Mouse (Mus musculus): ENCODE results near the gene Thbs2.

Gene Thbs2

DNA sequence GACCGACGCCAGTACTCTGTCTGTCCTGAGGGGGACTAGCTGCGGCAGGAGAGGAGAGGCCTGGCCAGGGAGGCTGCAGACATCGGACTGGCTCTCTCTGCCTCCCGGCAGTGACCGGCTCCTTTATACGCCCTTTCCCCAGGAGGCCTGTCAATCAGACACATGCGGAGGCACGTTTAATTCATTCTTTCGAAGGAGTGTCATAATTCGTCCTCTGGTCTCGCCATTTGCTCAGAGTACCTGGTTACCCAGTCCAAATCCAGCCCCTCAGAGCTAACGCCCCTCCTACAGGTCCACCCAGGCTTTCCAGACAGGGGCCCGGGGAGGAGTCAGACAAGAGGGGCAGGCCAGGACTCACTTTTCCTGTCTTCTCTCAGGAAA is at the start of gene Thbs2:
Gene Thbs2 (minus strand): TSS at position 242 of the 381 bp plus-strand sequence.
- DNase-seq (ENCODE audit: low spot score) = peak; percentile 42

GRCm38 (mm10) chr17:14735493-14736004 is 41.5 kb upstream of the Thbs2 start:
- DNase-seq (ENCODE audit: low spot score) = no peak

DNA sequence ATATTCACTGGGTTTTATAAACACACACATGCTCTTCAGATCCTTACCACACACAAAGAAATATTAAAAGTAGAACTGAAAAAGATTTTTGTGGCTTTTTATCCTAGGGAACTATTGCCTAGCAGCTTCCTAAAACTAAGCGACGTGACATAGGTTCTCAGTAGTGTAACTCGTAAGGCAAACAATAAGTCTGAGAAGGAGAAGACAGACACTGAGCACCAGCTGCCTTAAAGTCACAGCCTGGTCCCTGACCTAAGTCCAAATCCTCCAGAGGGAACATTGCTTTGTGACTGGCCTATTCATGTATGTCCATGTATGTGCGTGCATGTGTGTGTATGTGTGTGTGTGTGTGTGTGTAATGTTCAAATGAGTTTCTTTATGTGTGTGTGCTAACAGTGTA is 40.3 kb upstream of the Thbs2 start:
- DNase-seq (ENCODE audit: low spot score) = no peak

- DNase-seq (ENCODE audit: low spot score) = no peak
Observed at GRCm38 (mm10) chr17:14733941-14734340, 39.9 kb upstream of the Thbs2 start.

DNA sequence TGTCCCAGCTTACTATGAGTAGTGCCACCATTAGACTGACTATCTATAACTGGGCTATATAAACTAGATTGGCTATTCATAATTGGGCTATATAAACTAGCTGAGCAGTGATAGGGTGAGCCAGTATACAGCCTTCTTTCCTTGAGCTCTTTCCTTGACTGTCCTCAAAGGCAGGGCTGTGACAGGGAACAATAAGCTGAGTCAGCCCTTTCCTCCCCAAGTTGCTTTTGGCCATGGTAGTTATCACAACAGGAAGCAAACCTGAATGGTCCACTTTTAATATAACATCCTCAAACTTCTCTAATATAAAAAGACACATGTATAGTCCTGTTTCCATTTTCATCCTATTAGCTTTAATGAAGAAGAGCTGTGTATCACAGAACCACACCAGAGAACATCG is 39.0 kb upstream of the Thbs2 start:
- DNase-seq (ENCODE audit: low spot score) = no peak

DNA sequence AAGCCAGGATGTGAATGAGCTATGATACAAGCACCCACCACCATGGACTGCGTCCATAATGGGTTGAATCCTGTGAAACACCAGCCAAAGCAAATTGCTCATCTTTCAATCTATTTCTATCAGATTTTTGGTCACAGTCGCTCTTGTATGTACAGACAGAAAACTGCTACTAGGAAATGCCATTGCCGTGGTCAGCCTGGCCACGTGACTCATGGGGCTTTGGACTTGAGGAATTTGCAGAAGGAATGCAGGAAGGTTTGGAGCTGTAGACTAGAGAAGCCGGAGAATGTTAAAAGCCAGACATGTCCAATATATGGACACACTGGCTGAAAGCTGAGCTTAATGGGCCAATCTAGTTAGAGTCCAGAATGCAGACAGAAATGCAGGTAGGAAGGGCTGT is 36.6 kb upstream of the Thbs2 start:
- no peak for DNase-seq (ENCODE audit: low spot score)

DNA sequence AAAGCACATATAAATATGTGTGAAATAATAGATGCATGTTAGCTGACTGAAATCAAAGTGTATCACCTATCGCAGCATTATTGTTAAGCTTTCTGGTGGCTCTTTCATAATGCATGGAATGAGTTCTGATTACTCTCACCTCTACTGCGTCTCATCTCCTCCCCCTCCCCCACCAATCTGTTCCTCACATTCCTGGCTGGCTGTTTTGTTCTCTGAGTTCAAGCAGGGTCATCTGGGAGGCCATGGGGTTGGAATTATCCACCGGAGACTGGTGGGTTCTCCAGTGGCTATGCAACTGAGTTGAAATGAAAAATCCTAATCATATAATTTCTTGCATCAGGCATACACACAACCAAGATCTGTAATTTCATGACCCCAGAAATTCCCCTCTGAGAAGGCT is 33.4 kb upstream of the Thbs2 start:
- no peak for DNase-seq (ENCODE audit: low spot score)

- no peak for DNase-seq (ENCODE audit: low spot score)
Observed at GRCm38 (mm10) chr17:14724786-14725185, 30.8 kb upstream of the Thbs2 start.

DNA sequence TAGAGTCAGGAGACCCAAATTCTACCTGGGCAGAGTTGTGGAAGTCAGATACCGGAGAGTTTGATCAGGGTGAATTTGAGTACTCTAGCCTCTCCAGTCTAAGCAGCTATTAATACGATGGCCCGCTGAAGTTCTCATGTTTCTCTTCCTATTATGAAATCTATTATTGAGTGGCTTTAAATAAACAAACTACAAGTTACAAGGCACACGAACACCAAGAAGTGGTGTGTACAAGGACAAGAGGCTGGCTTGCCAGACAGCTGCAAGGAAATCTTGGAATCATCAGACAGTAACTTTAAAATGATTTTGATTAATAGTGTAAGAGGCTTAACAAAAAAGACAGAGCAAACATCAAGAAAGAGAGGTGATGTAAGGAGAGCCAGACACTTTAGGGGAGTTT is 27.3 kb upstream of the Thbs2 start:
- DNase-seq (ENCODE audit: low spot score) = no peak

- no peak for DNase-seq (ENCODE audit: low spot score)
Observed at GRCm38 (mm10) chr17:14720912-14721311, 26.9 kb upstream of the Thbs2 start.

GRCm38 (mm10) chr17:14720227-14720626 is 26.2 kb upstream of the Thbs2 start:
- DNase-seq (ENCODE audit: low spot score) = no peak

DNA sequence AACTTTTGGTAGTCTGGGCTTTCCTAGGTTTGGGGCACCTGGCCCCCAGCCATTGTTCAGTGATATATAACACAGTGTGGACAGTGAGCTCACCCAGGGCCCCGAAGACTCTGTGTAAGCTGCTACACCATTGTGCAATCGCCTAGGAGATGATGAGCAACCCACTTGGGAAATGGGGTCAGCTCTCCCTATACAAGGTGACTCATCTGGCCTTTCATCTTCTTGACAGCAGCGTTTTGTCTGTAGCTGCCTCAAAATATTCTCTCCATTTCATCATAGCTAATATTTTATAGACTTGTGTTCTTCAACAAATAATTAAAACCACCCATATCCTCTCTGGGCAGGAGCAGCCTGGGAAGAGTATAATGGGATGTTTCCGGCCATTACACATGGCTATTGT is 24.8 kb upstream of the Thbs2 start:
- DNase-seq (ENCODE audit: low spot score) = no peak

GRCm38 (mm10) chr17:14714782-14715181 is 20.7 kb upstream of the Thbs2 start:
- no peak for DNase-seq (ENCODE audit: low spot score)

DNA sequence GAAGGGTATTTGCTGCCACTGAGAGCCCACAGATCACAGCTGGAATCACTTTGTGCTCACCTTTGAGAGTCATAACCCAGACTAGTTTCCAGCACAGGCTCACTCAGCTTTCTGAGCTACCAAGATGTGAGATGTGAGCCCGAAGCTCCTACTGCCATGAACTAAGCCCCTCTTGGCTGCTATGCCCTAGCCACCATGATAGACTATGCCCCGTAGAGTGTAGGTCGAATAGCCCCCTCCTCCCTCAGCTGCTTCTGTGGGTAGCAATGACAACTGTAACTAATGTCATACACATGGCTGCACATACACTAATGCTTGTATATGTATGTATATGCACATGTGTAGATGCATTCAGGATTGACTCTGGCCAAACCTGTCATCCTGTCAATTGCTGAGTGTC is 20.3 kb upstream of the Thbs2 start:
- no peak for DNase-seq (ENCODE audit: low spot score)

DNA sequence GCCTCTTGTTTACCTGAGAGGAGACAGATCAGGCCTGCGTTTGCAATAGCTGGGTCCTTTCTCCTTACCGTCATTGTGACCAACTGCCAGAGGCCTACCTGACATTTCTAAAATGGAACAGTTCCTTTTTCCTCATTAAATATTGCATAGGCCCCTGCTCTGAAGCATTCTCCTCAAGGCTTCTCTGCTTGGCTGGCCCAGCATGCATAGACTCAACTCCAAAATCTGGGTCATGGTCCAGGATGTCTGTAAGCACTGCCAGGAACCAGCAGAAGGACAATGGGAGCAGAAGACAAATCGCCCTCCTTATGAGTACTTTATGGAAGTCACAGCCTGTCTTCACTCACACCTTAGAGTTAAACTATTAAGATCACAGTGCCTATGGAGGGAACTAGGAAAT is 17.7 kb upstream of the Thbs2 start:
- DNase-seq (ENCODE audit: low spot score) = no peak

DNA sequence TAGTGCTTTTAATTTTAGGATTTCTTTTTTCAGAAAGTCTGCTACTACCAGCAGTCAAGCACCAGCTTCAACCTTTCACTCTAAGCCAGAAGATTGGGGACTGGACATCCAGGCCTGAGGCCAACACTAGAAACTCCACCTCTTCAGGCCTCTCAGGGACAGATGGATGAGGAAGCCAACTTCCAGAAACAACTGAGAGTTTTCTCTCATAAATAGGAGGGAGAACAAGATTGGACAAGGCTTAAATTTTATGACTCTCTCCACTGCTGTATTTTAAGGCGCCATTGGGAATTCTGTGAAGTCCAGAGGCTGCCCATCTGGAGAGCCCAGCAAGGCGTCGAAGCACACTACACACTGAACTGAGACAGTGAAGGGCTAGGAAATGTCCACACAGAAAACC is 17.0 kb upstream of the Thbs2 start:
- DNase-seq (ENCODE audit: low spot score) = no peak

- no peak for DNase-seq (ENCODE audit: low spot score)
Observed at GRCm38 (mm10) chr17:14706066-14706465, 12.0 kb upstream of the Thbs2 start.

DNA sequence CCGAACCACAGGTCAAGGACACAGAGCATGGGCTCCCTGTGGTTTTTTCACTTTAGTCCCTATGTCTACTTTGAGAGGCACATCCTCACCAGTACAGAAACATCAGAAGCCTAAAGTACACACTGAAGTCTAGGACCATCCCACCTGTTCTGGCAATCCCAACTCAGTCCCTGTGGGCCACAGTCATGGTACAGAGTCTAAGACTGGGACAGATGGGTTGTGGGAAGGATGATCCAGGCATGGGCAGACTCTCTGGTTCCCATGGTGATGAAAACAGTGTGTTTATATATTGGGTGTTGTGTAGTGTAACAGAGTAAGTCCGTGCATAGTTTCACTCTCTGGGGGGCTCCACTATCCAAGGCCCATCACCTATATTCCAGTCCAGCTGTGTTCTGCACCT is 11.4 kb upstream of the Thbs2 start:
- no peak for DNase-seq (ENCODE audit: low spot score)

DNA sequence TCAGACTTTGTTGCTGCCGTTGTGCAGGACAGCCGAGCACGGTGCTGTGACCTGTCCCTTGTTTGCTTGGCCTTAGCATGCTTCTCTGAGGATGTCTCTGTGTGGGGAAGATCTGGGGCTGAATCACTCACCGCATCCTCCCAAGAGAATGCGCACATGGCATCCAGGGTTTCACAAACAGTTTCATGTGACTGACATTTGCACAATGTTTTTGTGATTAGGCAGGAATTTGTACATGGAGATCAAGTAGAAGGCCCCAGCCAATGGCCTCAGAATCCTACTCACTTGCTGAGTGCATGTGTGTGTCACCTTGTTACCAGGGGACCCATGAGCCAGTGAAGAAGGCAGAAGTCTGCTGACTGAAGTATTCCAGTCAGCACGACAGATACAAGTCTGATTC is 9.7 kb upstream of the Thbs2 start:
- no peak for DNase-seq (ENCODE audit: low spot score)

DNA sequence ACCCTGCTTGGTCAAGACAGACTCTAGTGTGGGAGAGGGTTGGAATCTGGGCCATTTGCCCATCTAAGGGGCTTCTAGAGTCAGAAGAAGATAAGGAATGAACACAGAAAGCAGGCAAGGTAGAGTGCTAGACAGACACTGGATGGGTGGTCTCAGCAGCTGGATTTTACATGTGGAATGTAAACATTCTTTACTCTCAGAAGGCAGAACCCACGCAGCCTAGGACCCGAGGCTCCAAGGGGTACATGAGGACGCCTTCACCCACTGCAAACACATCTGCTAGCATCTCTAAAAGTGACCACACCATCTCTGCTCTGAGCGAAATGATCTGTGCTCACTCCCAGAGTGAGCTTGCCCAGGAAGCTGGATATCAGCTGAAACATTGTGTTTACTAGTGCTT is 9.2 kb upstream of the Thbs2 start:
- no peak for DNase-seq (ENCODE audit: low spot score)

DNA sequence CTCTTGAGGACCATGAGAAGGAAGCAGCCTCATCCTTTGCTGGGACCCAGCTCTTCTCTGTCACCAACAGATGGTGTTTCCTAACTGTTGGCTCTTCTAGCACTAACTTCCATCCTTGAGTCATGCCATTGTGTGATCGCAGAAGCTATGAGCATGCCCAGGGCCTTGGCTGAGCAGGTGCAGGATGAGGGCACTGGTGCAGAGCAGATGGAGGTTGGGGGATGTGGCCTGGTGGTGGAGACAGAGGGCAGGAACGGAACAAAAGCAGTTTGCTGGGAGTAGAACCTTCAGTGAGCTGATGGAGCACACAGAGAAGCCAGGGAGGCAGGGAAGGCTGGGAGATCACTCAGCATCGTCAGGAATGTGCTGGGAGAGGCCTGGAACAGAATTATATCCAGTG is 8.7 kb upstream of the Thbs2 start:
- no peak for DNase-seq (ENCODE audit: low spot score)

- no peak for DNase-seq (ENCODE audit: low spot score)
Observed at GRCm38 (mm10) chr17:14701891-14702290, 7.9 kb upstream of the Thbs2 start.

- no peak for DNase-seq (ENCODE audit: low spot score)
Observed at GRCm38 (mm10) chr17:14700204-14700603, 6.2 kb upstream of the Thbs2 start.

DNA sequence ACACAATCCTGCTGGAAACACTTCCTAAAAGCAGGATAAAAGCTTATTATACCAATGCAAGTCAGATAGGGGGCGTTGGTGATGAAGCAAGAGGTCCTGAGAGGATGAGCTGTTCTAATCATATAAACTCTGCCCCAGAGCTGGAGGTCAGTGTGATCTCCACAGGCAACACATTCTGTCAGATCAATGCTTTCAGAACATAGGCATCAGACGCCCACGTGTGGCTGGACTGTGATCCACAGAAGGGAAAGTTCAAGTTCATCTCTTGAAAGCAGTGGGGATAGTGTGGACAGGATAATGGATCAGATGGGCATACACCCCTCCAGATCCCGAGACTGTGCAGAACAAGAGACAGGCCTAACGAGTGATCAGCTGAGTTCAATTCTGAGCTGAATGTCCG is 4.2 kb upstream of the Thbs2 start:
- no peak for DNase-seq (ENCODE audit: low spot score)

DNA sequence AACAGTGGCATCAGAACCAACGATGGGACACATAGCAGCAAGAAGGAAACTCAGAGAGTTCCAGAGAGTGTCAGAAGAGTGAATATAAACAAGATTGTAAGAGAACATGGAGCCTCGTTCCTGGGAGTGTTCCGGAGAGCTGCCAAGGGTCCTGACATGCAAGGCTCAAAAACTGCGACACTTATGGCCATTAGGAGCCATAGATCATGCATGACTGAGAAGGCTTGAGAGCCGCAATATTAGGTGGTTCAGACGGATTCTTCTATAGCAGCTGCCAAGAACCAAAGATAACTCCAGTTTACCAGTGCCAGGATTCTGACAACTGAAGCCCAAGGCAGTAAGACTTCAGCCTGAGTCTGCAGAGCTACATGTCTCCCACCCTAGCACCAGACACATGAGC is 3.1 kb upstream of the Thbs2 start:
- no peak for DNase-seq (ENCODE audit: low spot score)

Measured in urinary bladder, postnatal 25 days (tissue).